Mouse (Mus musculus): Measurements from ENCODE around the gene Cbx7. TPM values are rescaled to one million over a fixed set of nuclear protein-coding genes. Genes with fewer than 3 reads are reported as not detected.
"Not testable (repeated sequence)": the region's sequence is repeated elsewhere in the genome, so short reads cannot be mapped to it uniquely, and the experiment has no call there.

The Cbx7 gene
- polyA plus RNA-seq, 1 experiment from 2014 or later, result 1.7 TPM

DNA sequence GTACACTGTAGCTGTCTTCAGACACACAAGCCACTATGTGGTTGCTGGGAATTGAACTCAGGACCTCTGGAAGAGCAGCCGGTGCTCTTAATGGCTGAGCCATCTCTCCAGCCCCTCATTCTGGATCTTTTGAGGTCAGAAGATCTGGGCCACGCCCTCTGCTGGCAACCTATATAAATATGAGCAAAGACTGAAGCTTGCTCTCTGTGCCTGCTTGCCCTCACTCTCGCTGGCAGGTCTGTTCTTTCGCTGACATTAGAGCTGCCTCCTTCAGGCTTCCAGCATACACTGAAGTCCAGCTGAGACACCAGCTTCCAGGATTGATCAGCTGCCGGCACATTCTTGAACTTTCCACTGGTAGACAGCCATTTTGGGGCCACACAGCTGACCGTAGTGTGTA, 23.2 kb downstream of the Cbx7 start:
- Histone ChIP-seq H3K4me1 (ENCODE audit: control insufficient read depth, insufficient read depth, low read length) (peaks cover 31% of the 10 kb centered on the region), H3K9me3 (replicated peaks; ENCODE audit: control insufficient read depth, low read length) (peaks cover 2% of the 10 kb centered on the region; the same call in 1 of the 2 replicates), H3K9ac (ENCODE audit: low read length) (no peak overlapping the region), H3K27me3 (ENCODE audit: control insufficient read depth, insufficient read depth, low read length) (no peaks in the 10 kb centered on the region), H3K27ac (ENCODE audit: low read length) (no peak overlapping the region), H3K4me3 (ENCODE audit: low read length) (no peak overlapping the region), H3K4me2 (ENCODE audit: low read depth, low read length) (no peak overlapping the region), H3K36me3 (ENCODE audit: control insufficient read depth, insufficient read depth) (no peaks in the 10 kb centered on the region)
- WGBS, result 63% methylated on average over 6 of the region's 6 CpGs
- no peak for ATAC-seq (replicated peaks; ENCODE audit: extremely low read depth, insufficient read depth, low FRiP score)

DNA sequence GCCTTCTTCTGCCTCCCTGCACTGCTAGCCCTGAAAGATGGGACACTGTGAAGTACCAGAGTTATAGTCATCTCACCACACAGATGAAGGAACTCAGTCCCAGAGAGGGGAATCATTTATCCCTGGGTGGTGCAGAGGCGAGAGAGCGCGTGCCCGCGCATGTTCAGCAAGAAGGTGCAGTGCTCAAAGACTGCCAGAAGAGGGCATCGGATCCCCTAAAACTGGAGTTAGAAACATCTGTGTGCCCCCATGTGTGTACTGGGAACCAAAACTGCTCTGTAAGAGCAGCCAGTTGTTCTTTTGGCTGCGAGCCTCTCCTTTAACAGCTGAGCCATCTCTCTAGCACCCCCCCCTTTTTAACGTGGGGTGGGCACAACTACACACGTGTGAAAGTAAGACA, 24.1 kb downstream of the Cbx7 start:
- no peak for ATAC-seq (replicated peaks; ENCODE audit: extremely low read depth, insufficient read depth, low FRiP score)
- WGBS, result 66% methylated on average over 9 of the region's 9 CpGs
- Histone ChIP-seq H3K4me3 (ENCODE audit: low read length) (no peak overlapping the region), H3K27ac (ENCODE audit: low read length) (no peak overlapping the region), H3K36me3 (ENCODE audit: control insufficient read depth, insufficient read depth) (no peaks in the 10 kb centered on the region), H3K9ac (ENCODE audit: low read length) (no peak overlapping the region), H3K4me1 (ENCODE audit: control insufficient read depth, insufficient read depth, low read length) (peaks cover 22% of the 10 kb centered on the region), H3K27me3 (ENCODE audit: control insufficient read depth, insufficient read depth, low read length) (no peaks in the 10 kb centered on the region), H3K4me2 (ENCODE audit: low read depth, low read length) (no peak overlapping the region), H3K9me3 (replicated peaks; ENCODE audit: control insufficient read depth, low read length) (peaks cover 2% of the 10 kb centered on the region; the same call in 1 of the 2 replicates)

DNA sequence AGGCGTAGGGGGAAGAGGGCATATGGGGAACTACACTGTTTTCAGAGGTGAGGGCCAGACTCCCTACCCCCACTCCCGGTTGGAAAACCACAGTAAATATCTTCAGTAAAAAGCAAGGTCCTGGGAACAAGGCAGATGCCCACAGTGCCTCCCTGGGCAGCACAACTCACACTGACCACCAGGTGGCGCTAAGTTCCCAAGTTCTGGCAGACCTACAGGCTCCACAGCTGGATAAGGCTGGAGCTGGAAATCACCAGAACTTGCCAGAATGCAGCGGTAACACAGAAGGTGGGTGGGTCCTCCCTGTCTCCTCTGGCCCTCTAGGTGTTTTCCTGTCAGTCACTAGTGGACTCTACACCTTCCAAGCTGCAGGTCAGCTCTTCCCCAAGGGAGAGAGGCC, 24.9 kb downstream of the Cbx7 start:
- WGBS, result 8% methylated on average over 4 of the region's 4 CpGs
- H3K4me2 ChIP-seq (ENCODE audit: low read depth, low read length), result no peak overlapping the region
- ATAC-seq (replicated peaks; ENCODE audit: extremely low read depth, insufficient read depth, low FRiP score), result peak; percentile 73

DNA sequence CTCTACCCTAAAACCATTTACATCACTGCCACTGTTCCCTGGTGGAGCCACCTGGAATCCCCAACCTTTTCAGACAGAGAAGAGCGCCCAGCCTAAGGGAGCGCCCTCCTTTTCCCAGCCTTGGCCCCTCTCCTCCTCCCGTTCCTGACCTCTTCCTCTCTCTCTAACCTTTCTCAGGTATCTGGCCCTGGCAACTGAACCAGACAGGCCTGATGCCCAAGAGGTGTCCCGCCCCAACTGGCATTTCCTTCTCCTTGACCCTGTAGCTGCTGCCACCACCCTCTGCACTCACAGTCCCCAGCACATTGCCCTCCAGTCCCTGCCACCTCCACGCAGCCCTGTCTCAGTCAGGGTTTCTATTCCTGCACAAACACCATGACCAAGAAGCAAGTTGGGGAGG, 26.0 kb downstream of the Cbx7 start:
- ATAC-seq (replicated peaks; ENCODE audit: extremely low read depth, insufficient read depth, low FRiP score), result no peak
- H3K4me1 ChIP-seq (ENCODE audit: control insufficient read depth, insufficient read depth, low read length), result peaks cover 4% of the 10 kb centered on the region
- H3K9ac ChIP-seq (ENCODE audit: low read length), result no peak overlapping the region
- H3K27me3 ChIP-seq (ENCODE audit: control insufficient read depth, insufficient read depth, low read length), result no peaks in the 10 kb centered on the region
- no peak overlapping the region for H3K4me3 ChIP-seq (ENCODE audit: low read length)
- no peak overlapping the region for H3K27ac ChIP-seq (ENCODE audit: low read length)
- no peak overlapping the region for H3K4me2 ChIP-seq (ENCODE audit: low read depth, low read length)
- no peaks in the 10 kb centered on the region for H3K36me3 ChIP-seq (ENCODE audit: control insufficient read depth, insufficient read depth)
- H3K9me3 ChIP-seq (replicated peaks; ENCODE audit: control insufficient read depth, low read length), result peaks cover 2% of the 10 kb centered on the region; the same call in 1 of the 2 replicates
- WGBS, result 71% methylated on average over 5 of the region's 5 CpGs

More for the DNA sequence above, 24.9 kb downstream of the Cbx7 start:
- Histone ChIP-seq H3K4me1 (ENCODE audit: control insufficient read depth, insufficient read depth, low read length) (peaks cover 14% of the 10 kb centered on the region), H3K27ac (ENCODE audit: low read length) (no peak overlapping the region), H3K4me3 (ENCODE audit: low read length) (no peak overlapping the region), H3K36me3 (ENCODE audit: control insufficient read depth, insufficient read depth) (no peaks in the 10 kb centered on the region), H3K27me3 (ENCODE audit: control insufficient read depth, insufficient read depth, low read length) (no peaks in the 10 kb centered on the region), H3K9ac (ENCODE audit: low read length) (no peak overlapping the region), H3K9me3 (replicated peaks; ENCODE audit: control insufficient read depth, low read length) (peaks cover 2% of the 10 kb centered on the region; the same call in 1 of the 2 replicates)

DNA sequence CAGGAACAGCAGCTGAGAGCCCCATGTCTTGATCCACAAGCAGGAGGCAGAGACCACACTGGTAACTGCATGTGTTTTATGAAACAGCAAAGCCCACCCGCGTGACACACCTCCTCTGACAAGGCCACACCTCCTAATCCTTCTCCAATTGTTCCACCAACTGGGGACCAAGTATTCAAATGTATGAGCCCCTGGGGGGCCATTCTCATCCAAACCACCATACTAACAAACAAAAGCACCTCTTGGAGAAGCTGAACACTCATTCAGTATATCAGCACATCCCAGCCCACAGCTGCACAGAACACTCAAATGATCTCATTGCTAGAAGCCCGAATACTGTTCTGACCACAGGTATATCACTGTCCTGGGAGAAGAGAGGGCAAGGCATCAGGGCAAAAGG, 27.3 kb downstream of the Cbx7 start:
- Histone ChIP-seq H3K27ac (ENCODE audit: low read length) (no peak overlapping the region), H3K4me3 (ENCODE audit: low read length) (no peak overlapping the region), H3K9me3 (replicated peaks; ENCODE audit: control insufficient read depth, low read length) (peaks cover 2% of the 10 kb centered on the region; the same call in 1 of the 2 replicates), H3K9ac (ENCODE audit: low read length) (no peak overlapping the region), H3K36me3 (ENCODE audit: control insufficient read depth, insufficient read depth) (no peaks in the 10 kb centered on the region), H3K27me3 (ENCODE audit: control insufficient read depth, insufficient read depth, low read length) (no peaks in the 10 kb centered on the region), H3K4me2 (ENCODE audit: low read depth, low read length) (no peak overlapping the region), H3K4me1 (ENCODE audit: control insufficient read depth, insufficient read depth, low read length) (no peaks in the 10 kb centered on the region; the same call in 1 of the 2 replicates)
- ATAC-seq (replicated peaks; ENCODE audit: extremely low read depth, insufficient read depth, low FRiP score), result no peak
- WGBS, result 91% methylated on average over 3 of the region's 3 CpGs

DNA sequence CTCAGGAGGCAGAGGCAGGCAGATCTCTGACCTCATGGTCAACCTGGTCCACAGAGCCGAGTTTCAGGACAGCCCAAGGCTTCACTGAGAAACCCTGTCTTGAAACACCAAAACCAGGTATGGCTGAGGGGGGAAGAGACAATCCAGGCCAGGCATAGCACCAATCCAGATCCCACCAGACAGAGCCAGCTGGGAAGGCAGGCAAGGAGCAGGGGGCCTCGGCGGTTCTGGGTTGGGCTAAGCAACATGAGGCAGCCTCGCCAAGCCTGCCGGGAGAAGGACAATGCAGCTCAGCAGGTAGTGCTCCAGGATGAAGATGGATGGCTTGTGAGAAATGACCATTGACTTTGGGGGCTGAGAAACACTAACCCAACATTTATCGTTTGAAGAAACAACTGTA, 28.4 kb downstream of the Cbx7 start:
- no peaks in the 10 kb centered on the region for H3K36me3 ChIP-seq (ENCODE audit: control insufficient read depth, insufficient read depth)
- WGBS, result 83% methylated on average over 6 of the region's 6 CpGs
- no peak overlapping the region for H3K4me2 ChIP-seq (ENCODE audit: low read depth, low read length)
- H3K27ac ChIP-seq (ENCODE audit: low read length), result no peak overlapping the region
- H3K27me3 ChIP-seq (ENCODE audit: control insufficient read depth, insufficient read depth, low read length), result no peaks in the 10 kb centered on the region
- ATAC-seq (replicated peaks; ENCODE audit: extremely low read depth, insufficient read depth, low FRiP score), result no peak
- H3K4me1 ChIP-seq (ENCODE audit: control insufficient read depth, insufficient read depth, low read length), result no peaks in the 10 kb centered on the region; the same call in 1 of the 2 replicates
- peaks cover 2% of the 10 kb centered on the region; the same call in 1 of the 2 replicates for H3K9me3 ChIP-seq (replicated peaks; ENCODE audit: control insufficient read depth, low read length)
- H3K9ac ChIP-seq (ENCODE audit: low read length), result no peak overlapping the region
- no peak overlapping the region for H3K4me3 ChIP-seq (ENCODE audit: low read length)

DNA sequence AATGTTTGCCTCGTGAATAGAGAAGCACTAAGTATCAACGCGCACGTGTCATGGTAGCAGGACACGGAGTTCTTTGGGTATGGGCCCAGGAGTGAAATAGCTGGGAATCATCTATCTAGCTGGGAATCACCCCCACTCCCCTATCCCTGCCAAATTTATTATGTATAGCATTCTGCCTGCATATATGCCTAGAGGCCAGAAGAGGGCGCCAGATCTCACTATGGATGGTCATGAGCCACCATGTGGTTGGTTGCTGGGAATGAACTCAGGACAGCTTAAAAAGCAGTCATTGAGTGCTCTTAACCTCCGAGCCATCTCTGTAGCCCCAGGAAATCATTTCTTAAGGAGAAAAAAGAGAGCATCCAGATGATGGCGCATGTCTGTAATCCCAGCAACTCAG, 30.0 kb downstream of the Cbx7 start:
- Histone ChIP-seq H3K9ac (ENCODE audit: low read length) (no peak overlapping the region), H3K4me3 (ENCODE audit: low read length) (no peak overlapping the region), H3K4me2 (ENCODE audit: low read depth, low read length) (no peak overlapping the region), H3K27me3 (ENCODE audit: control insufficient read depth, insufficient read depth, low read length) (peaks cover under 1% of the 10 kb centered on the region), H3K9me3 (replicated peaks; ENCODE audit: control insufficient read depth, low read length) (no peaks in the 10 kb centered on the region), H3K4me1 (ENCODE audit: control insufficient read depth, insufficient read depth, low read length) (no peaks in the 10 kb centered on the region), H3K27ac (ENCODE audit: low read length) (no peak overlapping the region), H3K36me3 (ENCODE audit: control insufficient read depth, insufficient read depth) (no peaks in the 10 kb centered on the region)
- ATAC-seq (replicated peaks; ENCODE audit: extremely low read depth, insufficient read depth, low FRiP score), result no peak
- WGBS, result 23% methylated on average over 8 of the region's 8 CpGs

DNA sequence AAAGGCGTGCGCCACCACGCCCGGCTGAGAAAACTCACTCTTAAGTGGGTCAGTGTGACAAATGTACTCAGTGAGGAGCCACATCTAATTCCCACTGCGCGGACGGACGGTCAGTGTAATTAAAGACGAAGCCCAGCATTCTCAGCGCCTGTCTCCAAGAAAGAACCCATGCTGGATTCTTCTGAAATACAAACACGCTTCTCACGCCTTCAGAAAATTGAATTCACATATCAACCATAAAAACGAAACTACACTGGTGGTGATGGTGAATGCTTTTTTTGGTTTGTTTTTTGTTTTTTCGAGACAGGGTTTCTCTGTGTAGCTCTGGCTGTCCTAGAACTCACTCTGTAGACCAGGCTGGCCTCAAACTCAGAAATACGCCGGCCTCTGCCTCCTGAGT, 31.0 kb downstream of the Cbx7 start:
- Histone ChIP-seq H3K27me3 (ENCODE audit: control insufficient read depth, insufficient read depth, low read length) (peaks cover 10% of the 10 kb centered on the region), H3K9ac (ENCODE audit: low read length) (no peak overlapping the region), H3K4me2 (ENCODE audit: low read depth, low read length) (no peak overlapping the region), H3K9me3 (replicated peaks; ENCODE audit: control insufficient read depth, low read length) (no peaks in the 10 kb centered on the region), H3K4me1 (ENCODE audit: control insufficient read depth, insufficient read depth, low read length) (no peaks in the 10 kb centered on the region), H3K27ac (ENCODE audit: low read length) (no peak overlapping the region), H3K4me3 (ENCODE audit: low read length) (no peak overlapping the region), H3K36me3 (ENCODE audit: control insufficient read depth, insufficient read depth) (no peaks in the 10 kb centered on the region)
- ATAC-seq (replicated peaks; ENCODE audit: extremely low read depth, insufficient read depth, low FRiP score), result no peak
- 83% methylated on average over 16 of the region's 16 CpGs for WGBS

DNA sequence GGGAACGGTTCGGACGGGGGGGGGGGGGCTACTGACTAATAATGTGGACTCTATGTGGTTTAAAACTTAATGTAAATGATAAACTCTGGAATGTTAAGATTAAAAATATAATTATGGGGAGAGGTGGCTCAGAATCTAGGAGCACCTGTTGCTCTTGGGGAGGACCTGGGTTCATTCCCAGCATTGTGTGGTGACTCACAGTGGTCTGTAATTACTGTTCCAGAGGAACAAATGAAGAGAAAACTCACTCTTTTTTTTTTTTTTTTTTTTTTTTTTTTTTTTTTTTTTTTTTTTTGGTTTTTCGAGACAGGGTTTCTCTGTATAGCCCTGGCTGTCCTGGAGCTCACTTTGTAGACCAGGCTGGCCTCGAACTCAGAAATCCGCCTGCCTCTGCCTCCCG, 31.4 kb downstream of the Cbx7 start:
- H3K9me3 ChIP-seq (replicated peaks; ENCODE audit: control insufficient read depth, low read length); H3K9ac ChIP-seq (ENCODE audit: low read length); H3K36me3 ChIP-seq (ENCODE audit: control insufficient read depth, insufficient read depth); H3K4me2 ChIP-seq (ENCODE audit: low read depth, low read length); H3K4me1 ChIP-seq (ENCODE audit: control insufficient read depth, insufficient read depth, low read length); H3K27ac ChIP-seq (ENCODE audit: low read length); H3K4me3 ChIP-seq (ENCODE audit: low read length); ATAC-seq (replicated peaks; ENCODE audit: extremely low read depth, insufficient read depth, low FRiP score): not testable (repeated sequence)
- 80% methylated on average over 5 of the region's 7 CpGs for WGBS
- peaks cover 14% of the 10 kb centered on the region for H3K27me3 ChIP-seq (ENCODE audit: control insufficient read depth, insufficient read depth, low read length)

Data from heart, embryonic 16.5 days (tissue).